ENCODE assay signal across 9 mouse cellular contexts in the genomic region with DNA sequence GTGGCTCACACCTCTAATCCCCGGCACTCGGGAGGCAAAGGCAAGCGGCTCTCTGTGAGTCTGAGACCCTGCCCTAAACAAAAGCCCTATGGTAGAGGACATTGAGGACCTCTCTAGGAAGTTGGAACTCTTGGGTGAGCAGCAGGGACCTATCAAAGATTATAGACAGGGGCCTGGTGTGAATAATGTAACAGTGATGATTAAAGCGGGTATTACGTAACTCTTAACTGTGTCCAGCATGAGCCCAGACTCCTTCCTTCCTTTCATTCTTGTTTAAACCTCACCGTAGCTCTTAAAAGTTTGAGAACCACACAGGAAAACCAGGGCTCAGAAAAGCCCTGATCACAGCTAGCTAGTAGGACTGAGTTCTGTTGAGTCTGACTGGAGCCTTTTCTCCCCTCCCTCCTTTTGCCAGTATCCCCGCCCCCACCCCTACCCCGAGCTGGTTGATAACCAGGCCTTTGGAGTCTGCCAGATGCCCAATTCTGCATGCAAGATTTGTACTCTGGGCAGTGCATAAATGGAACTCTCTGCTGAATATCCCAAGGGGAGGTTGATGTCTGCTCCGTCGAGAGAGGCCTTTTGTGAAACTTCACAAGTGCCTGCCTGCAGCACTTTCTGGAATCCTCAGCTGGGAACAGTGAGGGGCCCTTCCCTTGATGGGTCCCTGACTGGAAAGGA. TPM values are rescaled to one million over a fixed set of nuclear protein-coding genes. Genes with fewer than 3 reads are reported as not detected.
DNase-seq lines count a peak whose midpoint lies in the region; ATAC-seq and TF ChIP-seq lines count a peak whose summit lies in the region.
"Had no signal": no experiment of that assay in that cellular context is flagged by ENCODE, and none has a peak within 500 bp of the region (broad histone marks: within the 10 kb centered on the region; RNA-seq: fewer than 3 reads in every experiment).

No protein-coding gene starts in this region.

- H3K9ac ChIP-seq in forebrain, embryonic 16.5 days (replicated peaks; ENCODE audit: low read depth, low read length): no peak overlapping the region
- H3K9ac ChIP-seq in neural tube, embryonic 12.5 days: peak overlapping the region; percentile 29; the same call in 1 of the 2 replicates

- ATAC-seq in forebrain, embryonic 16.5 days: peak; percentile 41
- no peak for ATAC-seq in neural tube, embryonic 12.5 days (ENCODE audit: low FRiP score, low read depth)

- intact Hi-C loops in left cerebral cortex, adult 2 months (cut with DNase I): no loop called here
- intact Hi-C loops in left cerebral cortex, postnatal 14 days (cut with DNase I): no loop called here

- H3K36me3 ChIP-seq in forebrain, embryonic 16.5 days (ENCODE audit: control insufficient read depth, insufficient read depth): no peaks in the 10 kb centered on the region
- H3K36me3 ChIP-seq in limb, embryonic 10.5 days: peaks cover 8% of the 10 kb centered on the region
- H3K36me3 ChIP-seq in neural tube, embryonic 12.5 days: no peaks in the 10 kb centered on the region

- no peak for DNase-seq in left cerebral cortex, adult 2 months (ENCODE audit: extremely low spot score in 1 of 2, low spot score in 2 of 2)
- DNase-seq in left cerebral cortex, postnatal 14 days (ENCODE audit: low spot score in 2 of 2): no peak
- no peak for DNase-seq in limb, embryonic 10.5 days (ENCODE audit: low spot score)
- no peak for DNase-seq in adrenal gland, postnatal 10 days
- no peak for DNase-seq in c-Kit-positive CD71-positive TER-119-positive erythroid progenitor cells, embryonic 14.5 days (ENCODE audit: low spot score)
- DNase-seq in gastrocnemius, postnatal 25 days: no peak

- H3K27me3 ChIP-seq in forebrain, embryonic 16.5 days (replicated peaks; ENCODE audit: control insufficient read depth, insufficient read depth, low read length): no peaks in the 10 kb centered on the region
- no peaks in the 10 kb centered on the region for H3K27me3 ChIP-seq in limb, embryonic 10.5 days (ENCODE audit: low read depth, poor library complexity, severe bottlenecking)
- no peaks in the 10 kb centered on the region for H3K27me3 ChIP-seq in neural tube, embryonic 12.5 days (replicated peaks)

- H3K4me1 ChIP-seq in forebrain, embryonic 16.5 days (replicated peaks; ENCODE audit: control insufficient read depth, insufficient read depth, low read length): peaks cover 36% of the 10 kb centered on the region
- H3K4me1 ChIP-seq in limb, embryonic 10.5 days: peaks cover 50% of the 10 kb centered on the region
- peaks cover 25% of the 10 kb centered on the region for H3K4me1 ChIP-seq in neural tube, embryonic 12.5 days

- WGBS in forebrain, embryonic 16.5 days: 27% methylated on average over 10 of the region's 10 CpGs
- WGBS in limb, embryonic 10.5 days: 62% methylated on average over 10 of the region's 10 CpGs
- WGBS in neural tube, embryonic 12.5 days: 55% methylated on average over 10 of the region's 10 CpGs

- H3K27ac ChIP-seq in left cerebral cortex, adult 2 months: peak overlapping the region; percentile 64
- peak overlapping the region; percentile 57 for H3K27ac ChIP-seq in forebrain, embryonic 16.5 days (ENCODE audit: low read length)
- peak overlapping the region; percentile 34 for H3K27ac ChIP-seq in limb, embryonic 10.5 days
- peak overlapping the region; percentile 46; the same call in 1 of the 2 replicates for H3K27ac ChIP-seq in neural tube, embryonic 12.5 days
- H3K27ac ChIP-seq: kidney, postnatal 0 days had no signal

- TF ChIP-seq CTCF in left cerebral cortex, adult 2 months (IDR thresholded peaks at IDR 0.05): no peak

- H3K4me2 ChIP-seq in forebrain, embryonic 16.5 days (ENCODE audit: low read length): peak overlapping the region; percentile 13; the same call in 1 of the 2 replicates
- 0 out of 2 replicates have a peak overlapping the region, but pooled peaks have one; percentile 1 for H3K4me2 ChIP-seq in neural tube, embryonic 12.5 days (replicated peaks)

- no peaks in the 10 kb centered on the region for H3K9me3 ChIP-seq in forebrain, embryonic 16.5 days (ENCODE audit: control insufficient read depth, low read length)
- H3K9me3 ChIP-seq in limb, embryonic 10.5 days (replicated peaks): no peaks in the 10 kb centered on the region
- H3K9me3 ChIP-seq in neural tube, embryonic 12.5 days: no peaks in the 10 kb centered on the region

- no peak overlapping the region for H3K4me3 ChIP-seq in left cerebral cortex, adult 2 months
- H3K4me3 ChIP-seq in forebrain, embryonic 16.5 days (replicated peaks; ENCODE audit: low read length): no peak overlapping the region
- no peak overlapping the region for H3K4me3 ChIP-seq in limb, embryonic 10.5 days
- no peak overlapping the region for H3K4me3 ChIP-seq in neural tube, embryonic 12.5 days

RNA-seq across cellular contexts. Expression of a gene that starts 4.6 kb away (rescaled TPM):
- total RNA-seq in left cerebral cortex, adult 2 months (2021): 1 to 10 TPM; 6.9 to 9.5 TPM
- total RNA-seq in left cerebral cortex, postnatal 14 days (2021): 10 to 100 TPM in 1 of 2 experiments, 1 to 10 TPM in 1; 9.6 to 12.0 TPM
- polyA plus RNA-seq in forebrain, embryonic 16.5 days (2015; fragmentation: Nextera tagmentation; extraction: Ambion mirVana): 13.0 and 13.8 TPM in 2 replicates
- polyA plus RNA-seq in limb, embryonic 10.5 days (2016; fragmentation: Nextera tagmentation; extraction: Ambion mirVana): 10.2 and 11.5 TPM in 2 replicates
- polyA plus RNA-seq in neural tube, embryonic 12.5 days (2016; fragmentation: Nextera tagmentation; extraction: Ambion mirVana): 13.9 and 14.2 TPM in 2 replicates
- 10 to 100 TPM; 13.2 to 14.6 TPM for total RNA-seq in adrenal gland, postnatal 10 days (2021)
- 10 to 100 TPM; 31.5 to 36.3 TPM for total RNA-seq in gastrocnemius, postnatal 25 days (2021)

RNA-seq across cellular contexts. Expression of a gene that starts 27.3 kb away (rescaled TPM):
- not detected for total RNA-seq in left cerebral cortex, adult 2 months (2021)
- not detected for total RNA-seq in left cerebral cortex, postnatal 14 days (2021)
- 1.7 TPM in 1 of 2 replicates, not detected in the other for polyA plus RNA-seq in forebrain, embryonic 16.5 days (2015; fragmentation: Nextera tagmentation; extraction: Ambion mirVana)
- not detected in 2 replicates for polyA plus RNA-seq in limb, embryonic 10.5 days (2016; fragmentation: Nextera tagmentation; extraction: Ambion mirVana)
- not detected in 2 replicates for polyA plus RNA-seq in neural tube, embryonic 12.5 days (2016; fragmentation: Nextera tagmentation; extraction: Ambion mirVana)
- not detected for total RNA-seq in adrenal gland, postnatal 10 days (2021)
- not detected for total RNA-seq in gastrocnemius, postnatal 25 days (2021)
- polyA plus RNA-seq: kidney, postnatal 0 days had no signal

RNA-seq across cellular contexts. Expression of a gene that starts 29.9 kb away (rescaled TPM):
- total RNA-seq in left cerebral cortex, adult 2 months (2021): 10 to 100 TPM; 25.4 to 27.4 TPM
- 10 to 100 TPM; 29.1 to 31.1 TPM for total RNA-seq in left cerebral cortex, postnatal 14 days (2021)
- 157 and 166 TPM in 2 replicates for polyA plus RNA-seq in forebrain, embryonic 16.5 days (2015; fragmentation: Nextera tagmentation; extraction: Ambion mirVana)
- polyA plus RNA-seq in limb, embryonic 10.5 days (2016; fragmentation: Nextera tagmentation; extraction: Ambion mirVana): 108 and 115 TPM in 2 replicates
- 105 and 106 TPM in 2 replicates for polyA plus RNA-seq in neural tube, embryonic 12.5 days (2016; fragmentation: Nextera tagmentation; extraction: Ambion mirVana)
- total RNA-seq in adrenal gland, postnatal 10 days (2021): 10 to 100 TPM; 22.8 to 27.6 TPM
- total RNA-seq in gastrocnemius, postnatal 25 days (2021): 10 to 100 TPM; 12.8 to 14.3 TPM

RNA-seq across cellular contexts. Expression of a gene that starts 48.7 kb away (rescaled TPM):
- total RNA-seq in left cerebral cortex, adult 2 months (2021): 10 to 100 TPM; 16.0 to 16.2 TPM
- total RNA-seq in left cerebral cortex, postnatal 14 days (2021): 10 to 100 TPM; 15.8 to 18.8 TPM
- 18.6 and 19.3 TPM in 2 replicates for polyA plus RNA-seq in forebrain, embryonic 16.5 days (2015; fragmentation: Nextera tagmentation; extraction: Ambion mirVana)
- 9.7 and 12.4 TPM in 2 replicates for polyA plus RNA-seq in limb, embryonic 10.5 days (2016; fragmentation: Nextera tagmentation; extraction: Ambion mirVana)
- 17.4 and 19.4 TPM in 2 replicates for polyA plus RNA-seq in neural tube, embryonic 12.5 days (2016; fragmentation: Nextera tagmentation; extraction: Ambion mirVana)
- total RNA-seq in adrenal gland, postnatal 10 days (2021): 10 to 100 TPM; 18.5 to 22.8 TPM
- total RNA-seq in gastrocnemius, postnatal 25 days (2021): 10 to 100 TPM; 14.1 to 15.3 TPM
